Mouse (Mus musculus) lung, postnatal 0 days (tissue): ENCODE results near the gene Tdrd3. TPM values are rescaled to one million over a fixed set of nuclear protein-coding genes. Genes with fewer than 3 reads are reported as not detected.

Source experiments
- ATAC-seq: fragments of 200-750 bp; cut with Nextera tagmentation; 2 replicates; pipeline ENCODE4 v1.8.0; 2017; ENCODE audit warnings: moderate library complexity
- DNase-seq: peaks from one replicate; pipeline ENCODE4 v3.0.0-alpha.2; 2016; ENCODE audit warnings: low spot score
- H3K27ac ChIP-seq: fragments of 300-500 bp; sonication (generic); 2 replicates; pipeline ENCODE4 v1.5.1; 2014; ENCODE audit warnings: antibody characterized with exemption, mild to moderate bottlenecking, low read length, mixed read lengths
- H3K27me3 ChIP-seq: fragments of 300-500 bp; sonication (generic); replicated peaks from 2 replicates; pipeline ENCODE4 v1.6.1; 2014; ENCODE audit warnings: low read length, mixed read lengths; ENCODE audit not compliant: insufficient read depth
- H3K36me3 ChIP-seq: fragments of 300-500 bp; sonication (generic); 2 replicates; pipeline ENCODE4 v1.6.1; 2014; ENCODE audit warnings: low read length, mixed read lengths; ENCODE audit not compliant: insufficient read depth
- H3K4me1 ChIP-seq: fragments of 300-500 bp; sonication (generic); 2 replicates; pipeline ENCODE4 v1.6.1; 2014; ENCODE audit warnings: antibody characterized with exemption, low read depth, low read length, mixed read lengths; ENCODE audit not compliant: insufficient read depth
- H3K4me2 ChIP-seq: fragments of 300-500 bp; sonication (generic); replicated peaks from 2 replicates; pipeline ENCODE4 v1.6.1; 2014; ENCODE audit warnings: low read depth, mild to moderate bottlenecking, low read length, moderate library complexity, mixed read lengths
- H3K4me3 ChIP-seq: fragments of 300-500 bp; sonication (generic); 2 replicates; pipeline ENCODE4 v1.5.1; 2014; ENCODE audit warnings: low read depth, low read length
- H3K9ac ChIP-seq: fragments of 300-500 bp; sonication (generic); replicated peaks from 2 replicates; pipeline ENCODE4 v1.6.1; 2014; ENCODE audit warnings: low read depth, mild to moderate bottlenecking
- H3K9me3 ChIP-seq: fragments of 300-500 bp; sonication (generic); 2 replicates; pipeline ENCODE4 v1.6.1; 2016; ENCODE audit warnings: low read length, mixed read lengths
- CTCF ChIP-seq: IDR thresholded peaks from 2 replicates; pipeline ENCODE4 v1.5.1; 2016; ENCODE audit warnings: antibody characterized with exemption, mild to moderate bottlenecking
- EP300 ChIP-seq: IDR thresholded peaks from 2 replicates; pipeline ENCODE4 v1.6.1; 2016; ENCODE audit warnings: antibody characterized with exemption, mild to moderate bottlenecking, control low read depth
- WGBS: fragments of 180-500 bp; shearing (Covaris S2); extraction: QIAGEN DNeasy Blood & Tissue Kit; methylation state at CpG from one replicate; pipeline ENCODE4 v1.1.7; 2014; 5-methylcytosine and 5-hydroxymethylcytosine counted together
- polyA plus RNA-seq: library from polyadenylated mRNA; unstranded; fragments of >200 nt; fragmentation: Nextera tagmentation; extraction: Ambion mirVana; gene quantifications from 2 replicates; pipeline ENCODE4 v1.2.1, GENCODE M21; 2015

The Tdrd3 gene
- polyA plus RNA-seq, 1 experiment from 2014 or later: 15.5 TPM

DNA sequence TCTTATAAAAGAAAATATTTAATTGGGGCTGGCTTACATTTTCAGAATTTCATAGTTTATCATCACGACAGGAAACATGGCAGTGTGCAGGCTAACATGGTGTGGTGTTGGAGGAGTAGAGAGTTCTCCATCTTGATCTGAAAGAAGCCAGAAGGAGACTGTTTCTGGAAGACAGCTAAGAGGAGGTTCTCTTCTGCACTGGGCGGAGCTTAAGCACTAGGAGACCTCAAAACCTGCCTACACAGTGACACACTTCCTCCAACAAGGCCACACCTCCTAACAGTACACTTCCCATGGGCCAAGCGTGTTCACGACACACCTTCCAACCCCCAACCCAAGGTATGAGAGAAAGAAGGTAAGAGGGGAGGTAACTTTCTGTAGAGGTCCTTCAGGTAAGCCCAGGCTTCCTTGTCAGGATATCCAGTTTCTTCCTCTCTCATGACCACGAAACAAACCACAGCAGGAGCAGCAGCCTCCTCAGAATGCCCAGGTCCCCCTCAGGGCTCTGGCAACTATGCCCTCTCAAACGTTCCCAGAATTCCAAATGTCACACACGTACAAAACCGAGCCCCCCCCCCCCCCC lies 30.0 kb downstream of the Tdrd3 start:
- Histone ChIP-seq H3K4me2 (no peak overlapping the region), H3K27me3 (no peaks in the 10 kb centered on the region), H3K36me3 (no peaks in the 10 kb centered on the region), H3K4me1 (no peaks in the 10 kb centered on the region), H3K9me3 (no peaks in the 10 kb centered on the region), H3K27ac (no peak overlapping the region), H3K4me3 (no peak overlapping the region), H3K9ac (no peak overlapping the region)
- peak; percentile 36 for DNase-seq
- WGBS: 71% methylated on average over 8 of the region's 8 CpGs
- TF ChIP-seq CTCF (no peak), EP300 (no peak)
- ATAC-seq: peak; percentile 62

DNA sequence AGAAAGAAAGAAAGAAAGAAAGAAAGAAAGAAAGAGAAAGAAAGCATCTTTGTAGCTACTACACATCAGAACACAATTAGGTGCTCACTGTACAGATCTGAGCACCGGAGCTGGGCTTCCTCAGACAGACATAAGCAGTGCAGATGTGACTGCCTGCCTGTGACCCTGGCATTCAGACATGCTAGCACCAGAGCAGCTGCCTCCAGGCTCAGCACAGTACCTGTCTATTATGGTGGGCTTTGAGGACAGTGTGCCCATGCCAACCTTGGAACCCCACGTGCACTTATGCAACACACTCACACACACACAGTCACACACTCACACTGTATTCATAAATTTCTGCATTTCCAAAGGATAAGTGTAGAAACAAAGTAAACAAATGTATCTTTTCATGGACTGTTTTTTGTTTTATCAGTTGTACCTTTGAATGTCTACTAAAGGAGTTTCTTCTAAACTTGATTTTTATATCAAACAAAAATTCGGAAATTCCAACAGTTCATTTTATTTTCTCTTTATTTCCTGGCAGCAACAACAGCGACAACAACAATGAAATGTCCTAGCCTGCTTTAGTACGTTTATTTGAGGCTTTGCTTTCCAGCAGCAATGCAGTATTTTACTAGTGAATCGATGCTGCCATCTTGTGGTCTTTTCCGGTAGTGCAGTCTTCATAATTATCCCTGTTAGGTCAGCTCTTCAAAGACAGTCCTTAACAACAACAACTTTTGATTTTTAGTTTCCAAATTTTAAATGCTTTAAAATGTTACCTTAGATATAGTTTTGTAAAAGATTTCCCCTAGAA lies 35.4 kb downstream of the Tdrd3 start:
- H3K4me2 ChIP-seq: no peak overlapping the region
- ATAC-seq: peak; percentile 57
- H3K27ac ChIP-seq: no peak overlapping the region
- H3K9me3 ChIP-seq: no peaks in the 10 kb centered on the region
- peak; percentile 81 for DNase-seq
- H3K36me3 ChIP-seq: no peaks in the 10 kb centered on the region
- H3K4me3 ChIP-seq: no peak overlapping the region
- H3K9ac ChIP-seq: no peak overlapping the region
- no peak for TF ChIP-seq EP300
- peak; percentile 95 for TF ChIP-seq CTCF
- 4% methylated on average over 7 of the region's 7 CpGs for WGBS
- no peaks in the 10 kb centered on the region for H3K4me1 ChIP-seq
- no peaks in the 10 kb centered on the region for H3K27me3 ChIP-seq

DNA sequence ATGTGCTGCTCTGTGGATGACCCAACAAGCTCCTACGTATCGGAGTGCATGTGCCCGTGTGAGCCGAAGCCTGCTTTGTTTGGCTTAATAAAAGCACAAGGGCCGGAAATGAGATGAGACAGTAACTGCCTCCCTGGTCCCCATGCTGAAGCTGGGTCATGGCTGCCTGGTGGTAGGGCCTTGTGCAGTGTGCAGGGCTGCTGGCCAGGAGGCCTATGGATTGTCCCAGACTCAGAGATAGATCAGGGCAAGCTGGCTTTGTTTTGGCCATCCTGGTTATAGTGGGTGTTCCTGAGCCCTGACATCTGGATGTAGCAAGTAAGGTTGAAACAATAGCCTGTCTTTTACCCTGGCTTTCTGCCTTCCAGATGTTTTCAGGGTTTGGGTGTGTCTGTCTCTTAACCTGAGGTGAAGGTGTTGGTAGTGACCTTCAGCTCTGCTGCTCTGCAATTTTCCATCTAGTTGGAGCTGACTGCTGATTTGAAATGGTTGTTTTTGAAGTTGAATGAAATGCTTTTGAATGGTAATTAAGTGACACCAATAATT lies 39.3 kb downstream of the Tdrd3 start:
- Histone ChIP-seq H3K4me2 (no peak overlapping the region), H3K27me3 (no peaks in the 10 kb centered on the region), H3K9ac (0 out of 2 replicates have a peak overlapping the region, but pooled peaks have one; percentile 5), H3K36me3 (no peaks in the 10 kb centered on the region), H3K4me3 (no peak overlapping the region), H3K4me1 (no peaks in the 10 kb centered on the region), H3K9me3 (no peaks in the 10 kb centered on the region), H3K27ac (no peak overlapping the region)
- TF ChIP-seq EP300 (no peak), CTCF (no peak)
- DNase-seq (no peak), ATAC-seq (no peak)
- 63% methylated on average over 5 of the region's 5 CpGs for WGBS

DNA sequence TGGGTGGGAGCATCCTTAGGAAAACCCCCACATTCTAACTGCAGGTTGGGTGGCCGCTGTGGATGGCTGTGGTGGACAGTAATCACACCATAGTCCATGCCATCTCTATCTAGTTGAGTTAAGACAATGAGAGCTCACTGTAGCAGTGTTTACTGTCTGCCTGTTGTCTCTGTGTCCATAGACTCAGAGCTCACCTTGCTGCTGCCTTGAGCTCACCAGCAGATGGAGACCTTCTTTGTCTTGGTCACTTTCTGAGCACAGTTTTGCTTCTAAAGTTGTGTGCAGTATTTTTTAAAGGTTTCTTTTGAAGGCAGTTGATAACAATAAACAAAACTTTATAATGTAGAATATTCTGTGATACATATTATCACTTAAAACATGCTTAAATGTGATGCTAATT lies 43.3 kb downstream of the Tdrd3 start:
- 75% methylated on average over 1 of the region's 1 CpGs for WGBS
- H3K9ac ChIP-seq: no peak overlapping the region
- no peaks in the 10 kb centered on the region for H3K36me3 ChIP-seq
- DNase-seq: no peak
- no peak overlapping the region for H3K27ac ChIP-seq
- no peak overlapping the region for H3K4me3 ChIP-seq
- H3K27me3 ChIP-seq: no peaks in the 10 kb centered on the region
- no peak for ATAC-seq
- no peaks in the 10 kb centered on the region for H3K4me1 ChIP-seq
- TF ChIP-seq CTCF (peak; percentile 27; the same call in 1 of the 2 replicates), EP300 (no peak)
- no peak overlapping the region for H3K4me2 ChIP-seq
- H3K9me3 ChIP-seq: no peaks in the 10 kb centered on the region

DNA sequence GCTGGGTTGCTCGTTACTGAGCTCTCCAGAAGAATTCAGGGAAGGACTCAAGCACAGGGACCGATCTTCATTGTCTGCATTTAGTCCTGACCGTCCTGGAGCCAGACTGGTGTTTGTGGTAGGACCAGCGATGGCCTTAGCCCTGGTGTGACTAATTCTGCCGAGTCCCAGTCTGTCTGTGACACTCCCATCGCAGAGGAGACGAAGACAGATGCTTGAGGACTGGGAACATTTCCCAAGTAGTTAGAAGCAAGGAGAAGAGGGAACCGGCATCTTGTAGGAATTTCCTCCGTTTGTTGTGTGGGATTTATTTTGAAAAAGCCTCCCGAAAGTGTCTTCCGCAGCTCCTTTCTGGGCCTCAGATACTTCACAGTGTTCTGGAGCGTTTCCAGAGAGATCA lies 45.1 kb downstream of the Tdrd3 start:
- ATAC-seq (no peak), DNase-seq (no peak)
- no peaks in the 10 kb centered on the region for H3K9me3 ChIP-seq
- TF ChIP-seq CTCF (no peak), EP300 (no peak)
- no peaks in the 10 kb centered on the region for H3K4me1 ChIP-seq
- no peak overlapping the region for H3K9ac ChIP-seq
- H3K27me3 ChIP-seq: no peaks in the 10 kb centered on the region
- H3K27ac ChIP-seq: no peak overlapping the region
- H3K36me3 ChIP-seq: no peaks in the 10 kb centered on the region
- 54% methylated on average over 12 of the region's 12 CpGs for WGBS
- no peak overlapping the region for H3K4me2 ChIP-seq
- no peak overlapping the region for H3K4me3 ChIP-seq

DNA sequence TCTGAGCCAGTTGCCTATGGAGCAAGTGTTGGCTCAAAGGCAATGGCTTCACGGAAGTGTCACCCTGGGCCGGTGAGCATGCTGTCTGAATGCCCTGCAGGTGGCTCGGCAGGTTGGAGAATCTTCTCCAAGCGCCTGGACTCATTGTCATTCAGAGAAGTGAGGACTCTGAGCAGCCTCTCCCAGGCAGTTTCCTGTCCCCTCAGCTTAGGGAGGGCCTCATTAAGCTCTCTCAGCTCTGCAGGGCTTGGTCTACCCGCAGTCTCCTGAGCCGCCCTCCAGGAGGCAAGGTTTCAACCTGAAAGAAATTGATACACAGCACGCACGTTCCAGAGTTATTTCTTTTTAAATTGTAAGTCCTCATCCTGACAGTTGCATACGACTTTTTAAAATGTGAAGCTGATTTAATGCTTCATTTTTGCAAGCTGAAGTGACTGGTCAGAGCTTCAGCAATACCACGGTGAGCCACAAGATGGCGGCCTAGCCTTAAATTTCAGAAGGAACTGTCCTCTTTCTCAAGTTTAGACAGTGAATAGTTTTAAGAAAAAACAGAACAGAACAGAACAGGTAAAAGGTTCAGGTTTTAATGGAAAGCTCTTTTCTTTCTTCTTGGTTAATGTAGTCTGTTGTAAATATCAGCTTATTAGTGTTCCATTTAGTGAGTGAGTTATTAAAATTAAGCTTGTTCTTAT lies 47.7 kb downstream of the Tdrd3 start:
- TF ChIP-seq CTCF (peak; percentile 90), EP300 (no peak)
- H3K9me3 ChIP-seq: no peaks in the 10 kb centered on the region
- H3K27me3 ChIP-seq: no peaks in the 10 kb centered on the region
- no peak overlapping the region for H3K27ac ChIP-seq
- no peak overlapping the region for H3K4me3 ChIP-seq
- no peak overlapping the region for H3K9ac ChIP-seq
- H3K36me3 ChIP-seq: no peaks in the 10 kb centered on the region
- no peaks in the 10 kb centered on the region for H3K4me1 ChIP-seq
- DNase-seq: peak; percentile 70
- no peak overlapping the region for H3K4me2 ChIP-seq
- ATAC-seq: no peak; the same call in 1 of the 2 replicates
- 28% methylated on average over 11 of the region's 11 CpGs for WGBS
